Mouse (Mus musculus) midbrain, embryonic 14.5 days (tissue): ENCODE measurements at regions not wholly inside any gene's neighbourhood (a gene's known extent, or its start where the extent isn't known, plus 50 kb on each side); places are given as distances from the start of the nearest gene placed in this dataset.

Experiments used
- ATAC-seq: fragments of 200-750 bp; cut with Nextera tagmentation; 2 replicates; pipeline ENCODE4 v1.8.0; 2017; ENCODE audit warnings: moderate number of reproducible peaks, moderate library complexity; ENCODE audit not compliant: low FRiP score, low TSS enrichment
- DNase-seq: peaks from one replicate; pipeline ENCODE4 v3.0.0-alpha.2; 2015
- H3K27ac ChIP-seq: fragments of 300-500 bp; sonication (generic); replicated peaks from 2 replicates; pipeline ENCODE4 v1.5.1; 2014; ENCODE audit warnings: mild to moderate bottlenecking, low read depth, low read length, moderate library complexity
- H3K27me3 ChIP-seq: fragments of 300-500 bp; sonication (generic); 2 replicates; pipeline ENCODE4 v1.6.1; 2014; ENCODE audit warnings: low read length, control low read depth, mixed read lengths; ENCODE audit not compliant: control insufficient read depth, insufficient read depth
- H3K36me3 ChIP-seq: fragments of 300-500 bp; sonication (generic); 2 replicates; pipeline ENCODE4 v1.6.1; 2014; ENCODE audit warnings: low read length, control low read depth; ENCODE audit not compliant: control insufficient read depth, insufficient read depth
- H3K4me1 ChIP-seq: fragments of 300-500 bp; sonication (generic); 2 replicates; pipeline ENCODE4 v1.6.1; 2014; ENCODE audit warnings: mild to moderate bottlenecking, antibody characterized with exemption, low read length, control low read depth; ENCODE audit not compliant: control insufficient read depth, insufficient read depth
- H3K4me2 ChIP-seq: fragments of 300-500 bp; sonication (generic); 2 replicates; pipeline ENCODE4 v1.6.1; 2014; ENCODE audit warnings: mild to moderate bottlenecking, low read length, moderate library complexity
- H3K4me3 ChIP-seq: fragments of 300-500 bp; sonication (generic); replicated peaks from 2 replicates; pipeline ENCODE4 v1.5.1; 2014; ENCODE audit warnings: low read depth, low read length
- H3K9ac ChIP-seq: fragments of 300-500 bp; sonication (generic); replicated peaks from 2 replicates; pipeline ENCODE4 v1.6.1; 2014; ENCODE audit warnings: mild to moderate bottlenecking, low read length, moderate library complexity
- H3K9me3 ChIP-seq: fragments of 300-500 bp; sonication (generic); 2 replicates; pipeline ENCODE4 v1.6.1; 2016; ENCODE audit warnings: low read length, control low read depth, mixed read lengths; ENCODE audit not compliant: control insufficient read depth
- WGBS: fragments of 180-500 bp; shearing (Covaris S2); extraction: QIAGEN DNeasy Blood & Tissue Kit; methylation state at CpG from one replicate; pipeline ENCODE4 v1.1.7; 2014; 5-methylcytosine and 5-hydroxymethylcytosine counted together

- Histone ChIP-seq H3K27me3 (no peaks in the 10 kb centered on the region), H3K9me3 (no peaks in the 10 kb centered on the region), H3K27ac (no peak overlapping the region), H3K4me1 (no peaks in the 10 kb centered on the region), H3K9ac (no peak overlapping the region), H3K4me2 (no peak overlapping the region), H3K36me3 (no peaks in the 10 kb centered on the region), H3K4me3 (no peak overlapping the region)
- ATAC-seq (no peak), DNase-seq (no peak)
- 94% methylated on average over 4 of the region's 4 CpGs for WGBS
Observed at GRCm38 (mm10) chr6:93248973-93249372, 305.7 kb upstream of the Adamts9 start.

GRCm38 (mm10) chr6:93246498-93247242 is 303.4 kb upstream of the Adamts9 start:
- no peak overlapping the region for H3K27ac ChIP-seq
- WGBS, result 85% methylated on average over 6 of the region's 6 CpGs
- ATAC-seq (no peak), DNase-seq (no peak)
- H3K9me3 ChIP-seq, result no peaks in the 10 kb centered on the region
- H3K36me3 ChIP-seq, result no peaks in the 10 kb centered on the region
- no peaks in the 10 kb centered on the region for H3K4me1 ChIP-seq
- no peak overlapping the region for H3K9ac ChIP-seq
- H3K4me2 ChIP-seq, result no peak overlapping the region
- H3K27me3 ChIP-seq, result no peaks in the 10 kb centered on the region
- H3K4me3 ChIP-seq, result no peak overlapping the region

GRCm38 (mm10) chr6:93235550-93235949 is 292.3 kb upstream of the Adamts9 start:
- Histone ChIP-seq H3K36me3 (no peaks in the 10 kb centered on the region), H3K4me2 (no peak overlapping the region), H3K27ac (no peak overlapping the region), H3K9ac (no peak overlapping the region), H3K4me3 (no peak overlapping the region), H3K9me3 (no peaks in the 10 kb centered on the region), H3K27me3 (no peaks in the 10 kb centered on the region), H3K4me1 (no peaks in the 10 kb centered on the region)
- ATAC-seq (no peak), DNase-seq (peak; percentile 11)
- 67% methylated on average over 5 of the region's 5 CpGs for whole genome bisulfite sequencing

- H3K4me2 ChIP-seq, result no peak overlapping the region
- H3K27ac ChIP-seq, result no peak overlapping the region
- H3K9me3 ChIP-seq, result no peaks in the 10 kb centered on the region
- H3K27me3 ChIP-seq, result no peaks in the 10 kb centered on the region
- WGBS, result 89% methylated on average over 9 of the region's 9 CpGs
- H3K9ac ChIP-seq, result no peak overlapping the region
- no peaks in the 10 kb centered on the region for H3K4me1 ChIP-seq
- no peaks in the 10 kb centered on the region for H3K36me3 ChIP-seq
- DNase-seq (peak; percentile 15), ATAC-seq (no peak)
- H3K4me3 ChIP-seq, result no peak overlapping the region
Observed at GRCm38 (mm10) chr6:93232636-93233035, 289.3 kb upstream of the Adamts9 start.

- Histone ChIP-seq H3K9ac (no peak overlapping the region), H3K4me3 (no peak overlapping the region), H3K27ac (no peak overlapping the region), H3K27me3 (0 out of 2 replicates have a peak, but pooled peaks cover 1% of the 10 kb centered on the region), H3K4me1 (no peaks in the 10 kb centered on the region), H3K9me3 (no peaks in the 10 kb centered on the region), H3K4me2 (no peak overlapping the region), H3K36me3 (no peaks in the 10 kb centered on the region)
- 60% methylated on average over 5 of the region's 5 CpGs for WGBS
- no peak for ATAC-seq
- DNase-seq, result peak; percentile 12
Observed at GRCm38 (mm10) chr6:93230450-93230849, 287.2 kb upstream of the Adamts9 start.

GRCm38 (mm10) chr6:93229320-93229719 is 286.0 kb upstream of the Adamts9 start:
- no peak overlapping the region for H3K9ac ChIP-seq

GRCm38 (mm10) chr6:93223610-93224550 is 280.6 kb upstream of the Adamts9 start:
- ATAC-seq, result peak; percentile 80
- peak overlapping the region; percentile 32 for H3K27ac ChIP-seq
- no peaks in the 10 kb centered on the region for H3K36me3 ChIP-seq
- H3K4me3 ChIP-seq, result no peak overlapping the region
- H3K9ac ChIP-seq, result no peak overlapping the region
- no peaks in the 10 kb centered on the region for H3K9me3 ChIP-seq
- 0 out of 2 replicates have a peak, but pooled peaks cover 5% of the 10 kb centered on the region for H3K27me3 ChIP-seq
- WGBS, result 15% methylated on average over 8 of the region's 8 CpGs
- no peak overlapping the region for H3K4me2 ChIP-seq
- peaks cover 6% of the 10 kb centered on the region for H3K4me1 ChIP-seq
- peak; percentile 75 for DNase-seq

More at GRCm38 (mm10) chr6:93229320-93229719, 286.0 kb upstream of the Adamts9 start:
- no peaks in the 10 kb centered on the region for H3K9me3 ChIP-seq
- ATAC-seq (no peak), DNase-seq (no peak)
- 93% methylated on average over 2 of the region's 2 CpGs for WGBS
- H3K27ac ChIP-seq, result no peak overlapping the region
- H3K4me2 ChIP-seq, result no peak overlapping the region
- H3K27me3 ChIP-seq, result 0 out of 2 replicates have a peak, but pooled peaks cover 5% of the 10 kb centered on the region
- H3K36me3 ChIP-seq, result no peaks in the 10 kb centered on the region
- no peak overlapping the region for H3K4me3 ChIP-seq
- peaks cover 3% of the 10 kb centered on the region for H3K4me1 ChIP-seq

- H3K4me2 ChIP-seq, result no peak overlapping the region
- no peak overlapping the region for H3K4me3 ChIP-seq
- no peak for DNase-seq
- no peak for ATAC-seq
- no peaks in the 10 kb centered on the region for H3K36me3 ChIP-seq
- H3K9ac ChIP-seq, result no peak overlapping the region
- 85% methylated on average over 4 of the region's 4 CpGs for WGBS
- no peaks in the 10 kb centered on the region for H3K27me3 ChIP-seq
- no peaks in the 10 kb centered on the region for H3K4me1 ChIP-seq
- H3K27ac ChIP-seq, result no peak overlapping the region
- no peaks in the 10 kb centered on the region for H3K9me3 ChIP-seq
Observed at GRCm38 (mm10) chr6:93218015-93218593, 274.8 kb upstream of the Adamts9 start.
